Mouse (Mus musculus) forebrain, embryonic 11.5 days (tissue): ENCODE measurements around the gene Acyp1. TPM values are rescaled to one million over a fixed set of nuclear protein-coding genes. Genes with fewer than 3 reads are reported as not detected.

Experiments used
- ATAC-seq: fragments of 200-750 bp; cut with Nextera tagmentation; replicated peaks from 2 replicates; pipeline ENCODE4 v1.8.0; 2017; ENCODE audit warnings: moderate TSS enrichment; ENCODE audit not compliant: low FRiP score
- DNase-seq: peaks from one replicate; pipeline ENCODE4 v3.0.0-alpha.2; 2017; ENCODE audit warnings: low spot score
- H3K27ac ChIP-seq: fragments of 300-500 bp; sonication (generic); 2 replicates; pipeline ENCODE4 v1.5.1; 2014; ENCODE audit warnings: low read depth, low read length
- H3K27me3 ChIP-seq: fragments of 300-500 bp; sonication (generic); 2 replicates; pipeline ENCODE4 v1.6.1; 2014; ENCODE audit warnings: mild to moderate bottlenecking, low read length, mixed read lengths; ENCODE audit not compliant: control insufficient read depth, insufficient read depth
- H3K36me3 ChIP-seq: fragments of 300-500 bp; sonication (generic); 2 replicates; pipeline ENCODE4 v1.6.1; 2014; ENCODE audit warnings: mild to moderate bottlenecking, low read length, moderate library complexity, mixed read lengths; ENCODE audit not compliant: control insufficient read depth, insufficient read depth
- H3K4me1 ChIP-seq: fragments of 300-500 bp; sonication (generic); replicated peaks from 2 replicates; pipeline ENCODE4 v1.6.1; 2014; ENCODE audit warnings: low read length, mixed read lengths; ENCODE audit not compliant: control insufficient read depth, insufficient read depth
- H3K4me2 ChIP-seq: fragments of 300-500 bp; sonication (generic); 2 replicates; pipeline ENCODE4 v1.6.1; 2014; ENCODE audit warnings: low read depth, mild to moderate bottlenecking, low read length, moderate library complexity, mixed read lengths; ENCODE audit not compliant: severe bottlenecking
- H3K4me3 ChIP-seq: fragments of 300-500 bp; sonication (generic); 2 replicates; pipeline ENCODE4 v1.5.1; 2014; ENCODE audit warnings: low read depth, low read length
- H3K9ac ChIP-seq: fragments of 300-500 bp; sonication (generic); 2 replicates; pipeline ENCODE4 v1.6.1; 2014; ENCODE audit warnings: low read length
- H3K9me3 ChIP-seq: fragments of 300-500 bp; sonication (generic); 2 replicates; pipeline ENCODE4 v1.6.1; 2016; ENCODE audit warnings: low read length, mixed read lengths; ENCODE audit not compliant: control insufficient read depth
- WGBS: fragments of 180-500 bp; shearing (Covaris S2); extraction: QIAGEN DNeasy Blood & Tissue Kit; methylation state at CpG from one replicate; pipeline ENCODE4 v1.1.7; 2014; 5-methylcytosine and 5-hydroxymethylcytosine counted together
- polyA plus RNA-seq: library from polyadenylated mRNA; unstranded; fragments of >200 nt; fragmentation: Nextera tagmentation; extraction: Ambion mirVana; gene quantifications from 2 replicates; pipeline ENCODE4 v1.2.1, GENCODE M21; 2014

Acyp1 gene
- 53.6 and 61.9 TPM in 2 replicates for polyA plus RNA-seq

DNA sequence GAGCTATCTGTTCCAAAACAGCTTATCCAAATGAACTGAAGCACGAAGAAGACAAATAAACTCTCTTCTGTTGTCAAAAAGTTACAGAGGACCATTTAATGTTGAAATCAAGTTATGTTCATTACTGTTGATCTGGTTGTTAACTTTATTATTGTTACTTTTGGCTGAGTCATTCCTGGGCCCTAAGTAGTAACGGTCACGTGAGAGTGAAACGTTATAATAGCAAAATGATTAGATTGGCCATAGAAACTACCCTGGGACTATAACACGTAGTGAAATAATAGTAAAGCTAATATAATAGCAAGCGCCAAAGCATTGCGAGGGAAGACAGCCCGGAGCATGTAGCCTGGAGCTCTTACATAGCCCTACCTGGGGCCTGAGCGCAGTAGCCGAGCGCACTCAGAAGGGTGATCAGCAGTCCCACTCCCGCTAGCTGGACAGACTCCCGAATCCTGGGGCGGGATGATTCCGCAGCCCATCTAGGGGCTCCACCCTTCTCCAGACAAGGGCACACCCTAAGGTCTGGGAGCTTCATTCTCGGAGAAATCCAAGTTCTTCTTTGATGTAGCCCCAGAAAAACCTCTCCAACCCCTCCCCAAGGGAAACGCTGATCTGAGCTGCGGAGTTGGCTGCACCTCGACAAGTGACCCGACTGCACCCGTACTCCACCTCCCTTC is at the start of gene Acyp1:
TSS of gene Acyp1 (minus strand) at position 630 of the 677 bp plus-strand sequence.
- H3K9me3 ChIP-seq: no peaks in the 10 kb centered on the region
- ATAC-seq: peak; percentile 80
- H3K27me3 ChIP-seq: no peaks in the 10 kb centered on the region
- no peaks in the 10 kb centered on the region for H3K4me1 ChIP-seq
- peak within 1 kb of the TSS; percentile 60 for H3K4me2 ChIP-seq
- H3K27ac ChIP-seq: no peak within 1 kb of the TSS
- peak within 1 kb of the TSS; percentile 56 for H3K9ac ChIP-seq
- no peaks in the 10 kb centered on the region for H3K36me3 ChIP-seq
- H3K4me3 ChIP-seq: peak within 1 kb of the TSS; percentile 36
- 8% methylated on average over 21 of the region's 21 CpGs for WGBS
- DNase-seq: no peak

DNA sequence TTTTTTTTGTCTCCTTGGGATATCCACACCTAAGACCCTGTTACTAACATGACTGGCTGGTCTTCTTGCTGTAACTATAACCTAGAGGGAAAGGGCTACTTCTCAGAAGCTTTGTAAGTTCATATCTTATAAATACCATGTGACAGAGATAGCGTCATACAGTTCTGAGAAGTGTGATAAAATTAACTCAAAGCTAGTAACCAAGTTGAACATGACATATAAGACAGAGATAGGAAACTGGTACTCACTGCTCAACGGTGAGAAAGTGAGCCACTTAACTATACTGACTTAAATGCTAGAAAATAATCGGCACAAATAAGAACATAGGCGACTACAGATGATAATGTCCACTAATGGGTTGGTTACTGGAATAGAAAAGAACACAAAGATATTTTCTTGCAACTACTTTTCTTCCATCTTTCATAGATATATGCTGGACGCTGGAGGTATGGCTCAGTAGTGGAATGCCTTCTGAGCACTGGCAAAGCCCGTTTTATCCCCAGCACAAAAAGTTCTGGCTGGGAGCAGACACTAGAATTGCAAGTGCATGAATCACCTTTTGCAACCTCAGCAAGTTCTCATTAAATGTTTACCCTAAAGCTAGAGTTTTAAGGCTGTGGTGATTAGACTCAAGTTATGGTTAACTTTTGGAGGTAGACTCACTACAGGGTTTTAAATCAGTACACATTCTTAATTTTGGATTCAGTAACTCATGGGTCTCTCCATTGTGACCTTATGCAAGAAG is 49.5 kb upstream of the Acyp1 start:
- 85% methylated on average over 6 of the region's 6 CpGs for WGBS
- DNase-seq (no peak), ATAC-seq (no peak)
- Histone ChIP-seq H3K4me3 (no peak overlapping the region; the same call in 1 of the 2 replicates), H3K9ac (no peak overlapping the region; the same call in 1 of the 2 replicates), H3K4me1 (peaks cover 2% of the 10 kb centered on the region; the same call in 1 of the 2 replicates), H3K9me3 (no peaks in the 10 kb centered on the region), H3K27me3 (no peaks in the 10 kb centered on the region), H3K27ac (no peak overlapping the region), H3K4me2 (peak overlapping the region; percentile 63; the same call in 1 of the 2 replicates), H3K36me3 (no peaks in the 10 kb centered on the region)

DNA sequence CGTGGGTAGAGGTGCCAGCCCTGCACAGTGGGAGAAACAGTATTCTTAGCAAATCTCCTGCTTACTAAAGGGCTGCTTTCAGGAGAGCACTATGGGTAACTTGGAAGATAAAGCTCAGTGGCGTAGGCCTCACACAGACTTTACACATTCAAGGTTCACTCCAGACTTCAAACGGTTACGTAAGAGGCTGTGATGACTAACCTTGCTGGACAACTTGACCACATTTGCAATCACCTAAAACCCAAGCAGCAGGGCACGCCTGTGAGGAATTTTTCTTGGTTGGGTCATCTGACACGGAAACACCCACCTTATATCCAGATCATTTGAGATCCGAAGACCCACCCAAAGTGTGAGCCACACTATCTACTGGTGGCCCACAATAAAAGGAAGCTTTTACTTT is 41.9 kb upstream of the Acyp1 start:
- 92% methylated on average over 7 of the region's 7 CpGs for WGBS
- H3K9ac ChIP-seq: no peak overlapping the region
- H3K4me2 ChIP-seq: no peak overlapping the region
- no peak for DNase-seq
- H3K4me3 ChIP-seq: no peak overlapping the region
- peaks cover under 1% of the 10 kb centered on the region; the same call in 1 of the 2 replicates for H3K36me3 ChIP-seq
- no peak for ATAC-seq
- no peak overlapping the region for H3K27ac ChIP-seq
- H3K27me3 ChIP-seq: no peaks in the 10 kb centered on the region
- no peaks in the 10 kb centered on the region for H3K4me1 ChIP-seq
- no peaks in the 10 kb centered on the region for H3K9me3 ChIP-seq

DNA sequence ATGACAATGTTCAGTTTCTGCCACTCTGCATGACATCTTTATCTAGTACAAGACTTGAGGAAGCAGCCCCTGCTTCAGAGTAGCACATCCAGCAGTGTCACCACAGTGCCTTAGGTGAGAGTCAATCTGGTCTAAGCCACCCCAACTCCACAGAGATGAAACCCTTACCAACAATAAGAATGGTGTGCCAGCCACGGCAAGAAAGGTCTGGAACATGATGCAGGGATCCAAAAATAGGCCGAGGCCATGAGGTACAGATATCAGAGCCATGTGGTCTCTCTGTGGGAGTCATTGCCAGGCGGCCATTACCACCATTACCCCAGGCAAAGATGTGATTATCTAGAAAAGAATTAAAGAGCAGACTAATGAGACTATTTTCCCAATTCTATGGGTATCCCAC is 20.4 kb upstream of the Acyp1 start:
- Histone ChIP-seq H3K9ac (no peak overlapping the region), H3K9me3 (no peaks in the 10 kb centered on the region), H3K4me2 (no peak overlapping the region), H3K4me1 (no peaks in the 10 kb centered on the region), H3K27ac (no peak overlapping the region), H3K27me3 (no peaks in the 10 kb centered on the region), H3K4me3 (no peak overlapping the region), H3K36me3 (peaks cover 7% of the 10 kb centered on the region; the same call in 1 of the 2 replicates)
- DNase-seq: no peak
- WGBS: 84% methylated on average over 3 of the region's 3 CpGs
- no peak for ATAC-seq

DNA sequence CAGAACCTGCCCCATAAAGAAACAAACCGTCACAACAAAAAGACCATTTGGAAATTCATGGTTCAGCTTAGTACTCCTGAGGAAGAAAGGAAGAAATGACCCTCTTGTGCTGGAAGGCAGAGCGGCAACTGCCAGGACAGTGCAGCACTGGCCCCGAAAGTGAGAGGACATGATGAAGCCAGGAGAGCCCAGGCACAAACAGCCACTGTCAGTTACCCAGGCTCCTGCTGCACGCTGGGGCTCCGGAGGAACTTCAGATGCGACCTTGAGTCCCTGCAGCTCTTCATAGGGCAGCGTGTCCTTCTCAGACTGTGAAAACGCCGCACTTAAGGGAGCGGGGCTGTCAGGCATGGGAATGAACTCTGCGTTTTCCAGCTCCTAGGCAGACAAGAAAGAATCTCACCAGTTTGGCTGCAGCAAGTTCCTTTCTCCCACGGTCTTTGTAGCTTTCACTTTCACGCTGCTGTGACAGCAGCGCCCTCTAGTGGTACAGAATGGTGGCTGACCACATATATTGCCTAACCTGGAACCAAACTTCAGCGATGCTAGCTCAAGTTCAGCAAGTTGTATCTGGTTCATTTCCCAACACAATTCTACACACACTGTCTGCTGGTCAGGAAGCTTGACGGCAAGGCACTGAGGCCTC is 17.1 kb upstream of the Acyp1 start:
- ATAC-seq (no peak; the same call in 1 of the 2 replicates), DNase-seq (peak; percentile 86)
- Histone ChIP-seq H3K4me2 (no peak overlapping the region), H3K9ac (no peak overlapping the region; the same call in 1 of the 2 replicates), H3K9me3 (no peaks in the 10 kb centered on the region), H3K36me3 (peaks cover 16% of the 10 kb centered on the region; the same call in 1 of the 2 replicates), H3K27me3 (no peaks in the 10 kb centered on the region), H3K4me3 (no peak overlapping the region), H3K27ac (no peak overlapping the region), H3K4me1 (no peaks in the 10 kb centered on the region)
- 53% methylated on average over 16 of the region's 16 CpGs for WGBS

DNA sequence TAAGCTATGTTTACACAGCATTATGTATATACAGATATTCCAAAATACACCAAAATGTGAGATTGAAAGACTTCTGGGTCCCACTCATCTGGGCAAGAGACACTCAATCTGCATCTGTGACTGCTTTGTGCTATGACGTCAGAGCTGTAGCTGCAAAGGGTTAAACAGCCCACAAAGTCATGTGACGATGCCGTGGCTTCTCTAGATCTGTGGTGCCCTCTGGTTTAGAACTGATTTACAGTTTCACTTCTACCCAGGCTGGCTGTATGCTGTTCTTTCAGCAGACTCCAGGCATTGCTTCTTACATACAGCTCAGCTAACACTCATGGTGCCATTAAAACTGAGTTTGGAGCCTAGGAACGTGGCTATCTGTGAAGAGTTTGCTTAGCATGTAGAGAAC is 16.5 kb upstream of the Acyp1 start:
- WGBS: 78% methylated on average over 4 of the region's 4 CpGs
- no peak overlapping the region for H3K9ac ChIP-seq
- no peak overlapping the region for H3K4me2 ChIP-seq
- no peaks in the 10 kb centered on the region for H3K9me3 ChIP-seq
- ATAC-seq (no peak), DNase-seq (no peak)
- H3K36me3 ChIP-seq: peaks cover 16% of the 10 kb centered on the region; the same call in 1 of the 2 replicates
- H3K4me1 ChIP-seq: no peaks in the 10 kb centered on the region
- no peak overlapping the region for H3K4me3 ChIP-seq
- H3K27ac ChIP-seq: no peak overlapping the region
- H3K27me3 ChIP-seq: no peaks in the 10 kb centered on the region

DNA sequence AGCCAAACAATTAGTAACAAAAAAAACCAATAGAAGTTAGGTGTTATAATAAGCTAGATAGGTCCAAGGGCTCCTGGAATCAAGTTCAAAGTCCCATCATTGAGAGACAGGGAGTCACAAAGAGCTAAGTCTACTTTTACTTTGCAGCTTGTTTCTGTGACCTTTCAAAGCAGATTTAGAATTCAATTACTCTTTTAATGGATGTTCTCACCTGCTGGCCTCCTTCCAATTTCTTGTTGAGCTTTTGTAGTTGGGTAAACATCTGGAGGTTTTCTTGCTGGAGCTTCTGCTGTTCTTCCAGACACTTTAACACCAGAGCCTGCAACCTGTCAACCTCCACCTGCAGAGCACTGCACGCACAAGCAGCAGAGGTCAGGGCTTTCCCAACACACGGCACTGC is 15.0 kb upstream of the Acyp1 start:
- Histone ChIP-seq H3K36me3 (peaks cover 16% of the 10 kb centered on the region; the same call in 1 of the 2 replicates), H3K9me3 (no peaks in the 10 kb centered on the region), H3K4me2 (no peak overlapping the region), H3K4me1 (no peaks in the 10 kb centered on the region), H3K27me3 (no peaks in the 10 kb centered on the region), H3K27ac (no peak overlapping the region), H3K9ac (no peak overlapping the region), H3K4me3 (no peak overlapping the region)
- no peak for ATAC-seq
- DNase-seq: no peak
- 84% methylated on average over 2 of the region's 2 CpGs for WGBS

DNA sequence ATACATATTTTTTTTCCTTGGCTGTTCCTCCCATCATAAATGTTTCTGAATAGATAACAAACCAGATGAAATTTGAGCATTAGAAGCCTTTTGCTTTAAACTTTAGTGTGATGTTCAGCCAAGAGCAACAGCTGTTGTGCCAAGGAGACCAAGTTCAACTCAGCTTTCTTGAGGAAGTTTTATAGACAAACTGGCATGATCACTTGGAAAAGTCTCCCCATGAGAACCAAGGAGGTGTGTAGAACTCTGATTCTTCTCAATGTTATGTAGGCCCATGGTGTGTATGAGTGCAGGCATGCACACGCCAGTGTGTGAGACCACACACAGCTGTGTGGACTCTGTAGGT is 10.6 kb upstream of the Acyp1 start:
- no peak for DNase-seq
- peaks cover 9% of the 10 kb centered on the region; the same call in 1 of the 2 replicates for H3K36me3 ChIP-seq

More for the DNA sequence above, 10.6 kb upstream of the Acyp1 start:
- Histone ChIP-seq H3K4me3 (no peak overlapping the region), H3K9ac (no peak overlapping the region), H3K4me1 (no peaks in the 10 kb centered on the region), H3K27ac (no peak overlapping the region), H3K27me3 (no peaks in the 10 kb centered on the region), H3K4me2 (no peak overlapping the region), H3K9me3 (peaks cover 5% of the 10 kb centered on the region; the same call in 1 of the 2 replicates)
- 97% methylated on average over 1 of the region's 1 CpGs for WGBS
- ATAC-seq: no peak
